Mouse (Mus musculus) forelimb bud, embryonic 11.5 days (tissue): Measurements from ENCODE around the gene Ccser1.
A peak's percentile ranks its signal among the peaks of the same experiment; 100 is the strongest.

Source experiments
- DNase-seq: peaks from one replicate; pipeline ENCODE4 v3.0.0-alpha.2; 2012; ENCODE audit warnings: low read depth, low spot score

Ccser1 gene

DNA sequence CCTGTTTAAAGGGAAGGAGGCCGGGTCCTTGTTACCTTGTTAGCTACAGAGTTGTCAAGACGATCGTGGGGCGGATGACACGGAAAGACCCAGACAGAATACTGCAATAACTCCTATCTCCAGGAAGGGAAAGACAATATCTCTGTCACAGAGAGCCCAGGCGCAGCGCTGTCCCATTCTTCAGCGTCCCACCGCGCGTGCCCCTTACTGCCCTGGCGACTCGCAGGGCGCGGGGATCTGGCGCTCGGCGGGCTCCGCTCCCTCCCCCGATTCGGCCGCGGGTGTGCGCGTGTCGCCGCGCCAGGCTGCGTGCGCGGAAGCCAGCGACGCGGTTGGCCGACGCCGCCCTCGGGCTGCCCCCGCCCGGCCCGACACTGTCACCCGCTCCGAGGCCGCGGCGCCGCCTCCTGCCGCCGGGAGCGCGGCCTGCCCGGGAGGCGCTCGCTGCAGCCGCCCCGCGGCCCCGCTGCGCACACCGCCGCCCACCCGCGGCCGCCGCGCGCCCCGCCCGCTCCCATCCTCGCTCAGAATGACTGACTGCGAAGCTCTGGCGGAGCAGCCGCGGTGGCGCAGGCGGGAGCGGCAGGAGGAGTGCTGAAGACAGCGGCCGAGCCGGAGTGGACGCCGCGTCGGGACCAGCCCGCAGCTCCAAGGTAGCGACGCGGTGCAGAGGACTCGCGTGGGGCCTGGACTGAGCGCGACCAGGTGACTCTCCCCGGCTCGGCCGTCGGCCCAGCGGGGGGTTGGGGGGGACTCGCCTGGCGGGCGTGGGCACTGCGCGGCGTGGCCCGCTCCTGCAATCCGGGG is at the start of gene Ccser1:
TSS of gene Ccser1 (plus strand) at position 376 of the 807 bp plus-strand sequence.
- peak; percentile 54 for DNase-seq

GRCm38 (mm10) chr6:61136436-61136835 is 43.7 kb upstream of the Ccser1 start:
- DNase-seq: no peak

DNA sequence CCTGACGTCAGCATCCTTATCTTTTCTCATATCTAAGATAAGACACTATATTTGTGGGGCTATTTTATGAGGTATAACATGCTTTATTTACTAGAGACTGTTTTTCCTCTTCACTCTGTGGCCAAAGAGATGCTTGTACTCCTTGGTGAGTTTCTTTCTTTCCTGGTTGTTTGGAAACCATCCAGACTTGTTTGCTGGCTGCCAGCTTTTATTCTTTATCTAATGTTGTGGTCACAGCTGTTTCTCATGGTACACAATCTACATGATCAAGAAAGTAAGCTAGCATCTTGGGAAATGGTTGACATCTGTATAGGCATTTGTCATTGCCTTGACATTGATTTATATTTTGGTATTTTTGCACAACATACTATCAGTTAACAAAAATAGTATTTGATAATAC is 37.1 kb upstream of the Ccser1 start:
- DNase-seq: no peak

- no peak for DNase-seq
Observed at GRCm38 (mm10) chr6:61152924-61153323, 27.2 kb upstream of the Ccser1 start.

DNA sequence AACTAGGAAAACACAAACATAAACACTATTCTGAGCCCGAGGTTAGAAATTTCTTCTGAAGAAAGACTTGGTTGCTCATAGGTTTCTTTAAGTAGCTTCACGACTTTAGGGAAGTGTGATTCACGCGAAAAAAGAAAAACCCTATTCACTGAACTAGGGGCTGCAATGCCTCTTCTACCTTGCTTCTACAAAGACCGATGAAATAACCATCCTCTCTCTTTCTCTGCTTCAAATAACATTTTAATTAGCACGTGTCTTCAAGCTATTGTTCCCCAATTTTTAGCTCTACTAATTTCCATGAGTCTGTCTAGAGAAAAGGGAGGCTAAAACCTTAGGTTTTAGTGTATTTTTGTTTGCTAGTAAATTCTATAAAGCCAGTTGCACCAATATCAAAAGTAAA is 25.5 kb upstream of the Ccser1 start:
- no peak for DNase-seq

GRCm38 (mm10) chr6:61155059-61155629 is 25.0 kb upstream of the Ccser1 start:
- DNase-seq: no peak

DNA sequence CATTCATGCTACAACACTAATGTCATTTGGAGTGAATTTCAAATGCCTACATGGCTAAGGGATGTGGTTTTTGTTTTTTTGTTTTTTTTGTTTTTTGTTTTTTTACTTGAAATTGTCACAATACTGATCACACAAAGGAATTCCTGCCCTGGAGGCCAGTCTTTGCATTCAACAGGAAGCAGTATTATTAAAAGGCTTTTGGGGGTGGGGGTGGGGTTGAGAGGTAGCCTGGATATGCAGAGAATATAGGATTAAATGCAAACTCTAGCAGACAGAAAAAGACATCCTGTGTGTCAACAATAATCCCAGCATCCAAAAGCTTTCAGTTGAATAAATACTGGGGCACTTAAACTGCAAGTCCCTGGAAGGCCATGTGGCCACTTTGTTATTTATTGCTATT is 24.4 kb upstream of the Ccser1 start:
- DNase-seq: no peak

GRCm38 (mm10) chr6:61162117-61162516 is 18.0 kb upstream of the Ccser1 start:
- no peak for DNase-seq

GRCm38 (mm10) chr6:61166891-61167290 is 13.2 kb upstream of the Ccser1 start:
- no peak for DNase-seq

DNA sequence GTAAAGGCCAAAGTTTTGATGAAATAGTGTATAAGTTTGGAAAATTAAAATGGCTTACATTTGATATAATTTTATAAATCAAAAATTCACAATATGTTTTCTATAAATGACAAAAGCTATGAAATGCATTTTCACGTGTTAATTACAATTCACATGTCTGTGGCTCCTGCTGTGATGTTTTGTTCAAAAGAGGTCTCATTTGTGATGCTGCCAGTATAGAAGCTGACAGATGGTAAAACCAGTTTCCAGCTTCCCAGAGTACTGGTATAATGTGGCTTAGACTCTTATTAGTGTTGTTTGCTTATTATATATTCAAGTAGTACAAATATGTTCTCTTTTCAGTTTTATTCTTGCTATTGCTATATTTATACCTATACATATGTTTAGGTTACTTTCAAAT is 4.0 kb upstream of the Ccser1 start:
- no peak for DNase-seq

DNA sequence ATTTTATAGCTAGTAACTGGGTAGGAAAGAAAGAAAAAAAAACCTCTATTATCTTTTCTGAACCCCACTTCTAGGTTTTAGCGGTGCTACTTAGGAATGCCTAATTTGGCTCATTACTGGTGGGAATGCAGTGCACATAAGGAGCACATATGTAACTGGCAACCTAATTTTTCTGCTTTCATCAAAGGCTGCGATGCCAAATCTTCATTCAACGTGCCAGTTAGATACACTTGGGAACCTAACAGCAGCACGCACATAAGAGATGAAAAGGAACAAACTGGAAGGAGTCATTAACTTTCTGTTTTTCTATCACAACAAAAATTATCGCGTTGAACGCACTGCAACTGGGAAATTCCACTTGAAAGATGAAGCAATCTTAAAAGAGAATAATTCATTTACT is 2.6 kb upstream of the Ccser1 start:
- no peak for DNase-seq

DNA sequence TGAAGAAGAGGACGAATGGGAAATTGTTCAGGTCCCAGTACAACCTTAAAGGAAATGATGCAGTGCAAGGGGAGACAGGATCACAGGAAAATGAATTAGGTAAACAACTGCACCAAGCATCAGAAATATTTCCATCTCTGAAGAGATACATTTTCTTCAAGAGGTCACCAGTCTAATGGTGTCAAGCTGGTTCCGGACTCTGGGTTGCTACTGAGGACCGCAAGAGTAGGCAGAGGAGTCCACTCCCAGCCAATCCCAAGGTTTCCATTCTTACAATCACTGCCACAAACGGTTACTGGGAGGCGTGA is 529 bp upstream of the Ccser1 start:
- DNase-seq: no peak

- DNase-seq: peak; percentile 26
Observed at GRCm38 (mm10) chr6:61180756-61181191, 650 bp downstream of the Ccser1 start.

DNA sequence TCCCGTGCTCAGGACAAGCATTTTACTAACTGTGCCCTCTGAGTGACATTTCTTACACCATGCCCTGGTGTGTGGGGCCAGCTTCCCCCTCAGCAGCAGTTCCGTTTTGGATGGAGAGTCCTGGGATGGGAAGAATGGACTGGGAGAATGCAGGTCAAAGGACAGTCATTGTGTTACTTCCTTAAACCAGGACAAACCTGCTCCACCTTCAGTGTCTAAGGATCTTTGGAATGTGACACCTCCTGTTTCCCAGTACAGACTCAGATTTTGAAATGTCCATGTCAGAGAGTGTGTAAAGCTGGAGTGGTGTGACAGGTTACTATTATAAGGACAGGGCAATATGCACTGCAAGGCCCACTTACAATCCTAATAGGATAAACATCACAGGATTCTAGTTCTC is 8.9 kb downstream of the Ccser1 start:
- DNase-seq: no peak

GRCm38 (mm10) chr6:61191597-61192386 is 11.7 kb downstream of the Ccser1 start:
- DNase-seq: no peak

- no peak for DNase-seq
Observed at GRCm38 (mm10) chr6:61203344-61203743, 23.2 kb downstream of the Ccser1 start.

- DNase-seq: no peak
Observed at GRCm38 (mm10) chr6:61206042-61206441, 25.9 kb downstream of the Ccser1 start.

DNA sequence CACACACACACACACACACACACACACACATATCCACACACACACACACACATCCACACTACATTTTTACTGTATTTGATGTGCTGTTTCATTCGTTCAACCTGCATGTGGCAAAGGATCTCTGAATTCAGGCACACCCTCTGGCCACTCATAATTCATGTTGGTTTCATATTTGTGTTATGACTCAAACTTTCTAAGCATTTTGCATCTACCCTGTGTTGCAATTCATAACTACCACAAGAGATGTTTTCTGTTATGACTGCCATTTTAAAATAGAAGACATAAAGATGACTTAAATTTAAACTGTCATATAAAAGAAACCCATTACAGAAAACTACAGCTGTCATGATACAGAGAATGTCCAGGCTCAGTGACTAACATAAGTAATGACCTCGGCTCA is 26.5 kb downstream of the Ccser1 start:
- no peak for DNase-seq

DNA sequence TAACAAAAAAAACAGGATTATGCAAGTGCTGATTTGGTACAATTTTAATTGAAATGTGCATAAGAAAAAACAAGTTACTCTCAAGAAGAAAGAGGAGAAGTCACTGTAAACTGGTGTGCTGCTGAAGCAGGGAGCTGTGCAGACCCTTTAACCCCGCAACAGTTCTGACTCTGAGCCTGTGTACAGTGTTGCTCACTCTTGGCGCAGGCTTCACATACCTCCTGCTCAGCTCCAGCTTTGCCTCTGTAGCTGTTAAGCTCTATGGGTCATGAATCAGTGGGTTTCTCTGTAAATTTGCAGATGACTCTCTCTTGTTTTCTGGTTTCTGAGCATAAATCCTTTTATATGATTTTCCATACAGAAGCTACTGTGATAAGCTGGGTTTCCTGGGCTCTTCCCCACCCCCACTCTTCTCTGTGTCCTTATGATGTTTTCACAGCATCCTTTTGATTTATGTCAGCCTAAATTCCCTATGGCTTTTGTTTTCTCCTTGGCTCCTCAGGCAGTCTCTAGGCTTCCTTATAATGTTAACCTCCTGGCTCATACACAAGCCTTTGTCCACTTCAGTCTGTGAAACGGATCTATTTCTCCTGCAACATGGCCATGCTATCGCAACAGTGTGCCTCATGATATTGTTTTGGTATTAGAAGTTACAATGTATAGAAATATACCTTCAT is 30.1 kb downstream of the Ccser1 start:
- DNase-seq: no peak

GRCm38 (mm10) chr6:61215705-61216104 is 35.6 kb downstream of the Ccser1 start:
- DNase-seq: peak; percentile 88

GRCm38 (mm10) chr6:61216514-61216913 is 36.4 kb downstream of the Ccser1 start:
- DNase-seq: peak; percentile 96

DNA sequence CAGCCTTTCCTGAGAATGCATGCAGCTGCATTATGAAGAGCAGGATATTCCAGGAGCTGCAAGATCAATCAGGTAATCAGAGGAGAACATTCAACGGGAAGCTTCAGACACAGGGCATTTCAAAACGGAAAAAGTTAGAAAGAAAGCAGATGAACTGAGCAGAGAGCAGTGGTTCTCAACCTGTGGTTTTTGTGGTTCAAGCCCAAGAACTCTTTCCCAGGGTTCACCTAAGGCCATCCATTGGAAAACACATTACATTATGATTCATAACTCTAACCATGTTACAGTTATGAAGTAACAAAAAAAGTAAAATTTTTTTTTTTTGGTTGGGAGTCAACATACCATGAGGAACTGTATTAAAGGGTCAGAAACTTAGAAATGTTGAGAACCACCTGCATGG is 37.6 kb downstream of the Ccser1 start:
- DNase-seq: no peak
